Mouse (Mus musculus): ENCODE results near the gene Smarcd1. TPM values are rescaled to one million over a fixed set of nuclear protein-coding genes. Genes with fewer than 3 reads are reported as not detected.

The Smarcd1 gene
- polyA plus RNA-seq (2015; fragmentation: Illumina TruSeq; extraction: RNeasy Lipid Tissue Mini Kit (QIAGEN cat#74804); ENCODE audit: low read depth, low replicate concordance): 94.7 TPM

DNA sequence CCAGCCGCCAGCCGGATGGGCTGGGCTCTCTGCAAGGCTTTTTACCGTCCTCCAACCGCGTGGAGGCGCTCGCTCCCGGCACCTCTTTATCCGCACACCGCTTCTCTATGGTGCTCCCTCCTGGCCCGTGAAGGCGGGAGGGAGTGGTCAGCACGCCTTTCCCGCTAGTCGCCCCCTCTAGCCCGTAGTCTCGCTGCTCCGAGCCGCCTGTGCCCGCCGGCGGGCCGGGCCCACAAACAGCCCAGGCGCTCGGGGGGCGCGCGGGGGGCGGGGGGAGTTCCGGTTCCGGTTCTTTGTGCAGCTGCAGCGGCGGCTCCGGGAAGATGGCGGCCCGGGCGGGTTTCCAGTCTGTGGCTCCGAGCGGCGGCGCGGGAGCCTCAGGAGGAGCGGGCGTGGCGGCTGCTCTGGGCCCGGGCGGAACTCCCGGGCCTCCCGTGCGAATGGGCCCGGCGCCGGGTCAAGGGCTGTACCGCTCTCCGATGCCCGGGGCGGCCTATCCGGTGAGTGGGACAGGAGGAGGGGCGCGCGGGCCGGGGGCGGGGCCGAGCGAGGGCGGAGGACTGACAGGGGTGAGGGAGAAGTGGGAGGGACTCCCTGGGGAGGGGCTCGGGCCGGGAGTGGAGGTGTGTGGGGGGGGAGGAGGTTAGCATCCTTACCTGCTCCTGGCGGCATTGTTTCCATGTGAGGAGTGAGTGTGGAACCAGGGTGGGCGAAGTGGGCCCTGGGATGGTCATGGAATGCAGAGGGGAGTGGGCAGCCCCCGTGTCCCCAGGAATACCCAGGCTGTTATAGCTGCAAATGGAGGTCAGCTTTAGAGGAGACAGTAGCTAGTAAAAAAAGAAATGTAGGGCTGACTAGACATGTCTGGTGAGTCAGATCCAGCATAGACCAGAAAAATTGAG is at the start of gene Smarcd1:
Smarcd1 (plus strand) TSS at position 131 of the 902 bp plus-strand sequence.

DNA sequence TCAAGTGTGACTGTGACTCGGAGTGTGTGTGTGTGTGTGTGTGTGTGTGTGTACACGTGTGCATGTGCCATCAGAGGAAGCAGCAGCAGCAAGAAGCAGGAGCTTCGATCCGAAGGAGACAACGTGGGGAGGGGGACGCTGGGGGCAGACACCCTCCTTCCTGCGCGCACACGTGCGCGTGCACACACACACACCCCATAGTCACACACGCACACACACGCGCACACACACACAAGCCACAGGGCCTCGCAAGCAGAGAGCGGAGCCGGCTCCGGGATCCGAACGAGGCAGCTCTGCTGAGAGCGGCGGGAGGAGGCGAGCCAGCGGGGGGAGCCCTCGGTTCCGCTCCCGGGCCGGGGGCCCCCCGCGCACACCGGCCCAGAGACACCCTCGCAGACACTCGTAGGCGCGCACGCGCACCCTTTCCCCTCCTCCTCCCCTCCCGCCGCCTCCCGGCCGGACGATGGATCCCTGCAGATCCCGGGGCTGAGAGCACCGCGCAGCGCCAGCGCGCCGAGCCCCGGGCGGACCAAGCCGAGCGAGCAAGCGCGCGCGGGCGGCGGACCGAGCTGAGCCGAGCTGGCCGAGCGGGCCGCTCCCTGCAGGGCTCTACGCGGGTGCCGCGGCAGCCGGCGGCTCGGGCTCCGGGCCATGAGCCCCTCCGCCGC is 31.6 kb upstream of the Smarcd1 start, which contains the start of gene Asic1:
Asic1 (plus strand) TSS at position 215 of the 668 bp plus-strand sequence.

DNA sequence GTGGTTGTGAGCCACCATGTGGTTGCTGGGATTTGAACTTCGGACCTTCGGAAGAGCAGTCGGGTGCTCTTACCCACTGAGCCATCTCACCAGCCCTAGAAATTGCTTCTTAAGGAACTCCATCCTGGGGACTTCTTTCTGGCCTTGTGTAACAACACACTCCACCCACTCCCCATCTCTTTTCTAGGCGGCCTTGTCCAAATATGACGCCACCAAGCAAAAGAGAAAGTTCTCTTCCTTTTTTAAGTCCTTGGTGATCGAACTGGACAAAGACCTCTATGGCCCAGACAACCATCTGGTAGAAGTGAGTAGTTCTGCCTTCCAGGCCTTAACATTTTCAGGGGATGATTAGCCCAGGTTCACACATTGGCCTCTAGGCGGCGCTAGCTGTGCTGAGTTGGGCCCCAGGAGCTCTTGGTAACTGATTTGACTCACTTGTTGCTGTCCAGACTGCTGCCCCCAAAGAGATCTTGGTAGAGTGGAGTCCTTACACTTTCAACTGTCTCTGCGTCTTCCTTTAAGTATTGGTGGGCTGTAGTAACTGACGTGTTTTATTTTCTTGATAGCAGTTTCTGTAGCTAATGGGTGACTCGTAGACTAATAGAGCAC is 3.6 kb downstream of the Smarcd1 start, which contains the start of gene Gm17349:
Gm17349 (minus strand) TSS at position 51 of the 609 bp plus-strand sequence.

DNA sequence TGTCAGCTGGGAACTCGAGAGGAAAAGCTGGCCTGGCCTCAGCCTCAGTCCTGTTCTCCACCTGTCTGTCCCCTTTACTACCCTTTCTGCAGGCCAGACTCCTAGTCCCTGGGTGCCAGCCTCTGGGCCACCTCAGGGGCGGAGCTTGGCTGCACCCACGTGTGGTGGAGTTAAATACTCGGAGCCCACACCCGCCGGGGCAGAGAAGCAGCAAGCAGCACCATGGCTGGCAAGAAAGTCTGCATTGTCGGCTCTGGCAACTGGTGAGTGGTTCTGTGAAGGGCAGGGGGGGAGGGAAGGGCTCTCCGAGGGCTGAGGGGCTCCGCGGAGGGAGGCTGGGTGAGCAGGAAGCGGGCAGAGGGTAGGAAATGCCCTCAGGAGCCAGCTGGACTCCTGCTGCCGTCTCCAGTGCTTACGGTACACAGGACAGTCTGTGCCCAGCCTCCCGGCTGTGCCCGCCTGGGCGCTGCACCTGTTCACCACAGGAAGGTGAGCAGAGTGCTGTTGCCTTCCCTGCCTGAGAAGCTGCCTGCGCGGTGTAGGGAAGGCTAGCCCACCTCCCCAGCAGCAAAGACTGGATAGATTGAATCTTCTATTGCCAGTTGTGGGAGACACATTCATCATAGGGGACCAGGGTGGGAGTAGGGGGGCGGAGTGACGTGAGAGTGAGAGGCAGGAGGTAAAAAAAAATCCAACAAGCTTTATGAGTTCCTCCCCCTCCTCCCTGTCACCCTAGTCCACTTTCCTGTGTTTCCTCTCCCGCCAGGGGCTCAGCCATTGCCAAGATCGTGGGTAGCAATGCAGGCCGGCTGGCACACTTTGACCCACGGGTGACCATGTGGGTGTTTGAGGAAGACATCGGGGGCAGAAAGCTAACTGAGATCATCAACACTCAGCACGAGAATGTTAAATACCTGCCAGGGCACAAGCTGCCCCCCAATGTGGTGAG is 15.7 kb downstream of the Smarcd1 start, which contains the start of gene Gpd1:
Gpd1 (plus strand) TSS at position 130 of the 949 bp plus-strand sequence.

DNA sequence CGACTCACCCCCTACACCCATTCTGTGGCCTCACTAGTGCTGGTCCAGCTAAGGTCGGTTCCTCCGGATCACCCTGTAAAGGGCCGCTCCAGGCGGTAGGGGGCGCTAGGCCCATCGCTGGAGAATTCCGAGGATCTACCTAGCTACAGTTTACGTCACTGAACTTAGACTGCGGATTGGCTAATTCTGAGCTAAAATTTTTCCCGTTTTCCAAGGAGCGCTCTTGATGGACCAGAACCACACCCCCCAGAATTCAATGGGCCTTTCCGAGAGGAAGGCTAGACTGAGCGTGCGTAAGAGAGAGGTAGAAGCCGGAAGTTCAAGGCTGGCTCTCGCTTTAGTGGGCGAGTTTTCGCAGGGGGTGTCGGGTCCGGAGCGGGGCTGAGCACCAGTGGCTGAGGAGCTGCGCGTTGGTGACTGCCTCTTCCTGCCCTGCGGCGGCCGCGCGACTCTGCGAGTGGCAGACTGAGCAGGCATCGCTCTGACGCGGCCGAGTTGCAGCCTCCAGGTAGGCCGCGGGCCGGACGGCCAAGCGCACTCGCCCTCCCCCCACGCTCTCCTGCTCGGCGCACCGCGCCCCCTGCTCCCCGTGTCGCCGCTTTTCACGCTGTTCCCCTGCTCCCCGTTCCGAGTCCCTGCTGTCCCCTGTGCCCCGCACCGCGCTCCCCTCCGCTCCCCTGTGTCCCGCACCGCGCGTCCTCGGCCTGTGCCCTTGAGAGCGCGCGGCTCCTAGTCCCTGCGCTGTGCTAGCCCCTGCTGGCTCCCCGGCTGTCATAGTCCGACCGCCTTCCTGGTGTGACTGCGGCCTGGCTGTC is 23.6 kb downstream of the Smarcd1 start, which contains the start of gene Cox14:
Cox14 (plus strand) TSS at position 278 of the 815 bp plus-strand sequence.

Other genes with a start within 250 kb of the Smarcd1 start
- gene Nckap5l, start 244.4 kb upstream of the Smarcd1 start, polyA plus RNA-seq (2015; fragmentation: Illumina TruSeq; extraction: RNeasy Lipid Tissue Mini Kit (QIAGEN cat#74804); ENCODE audit: low read depth, low replicate concordance): 8.1 TPM
- 6.5 TPM for gene Bcdin3d, start 227.4 kb upstream of the Smarcd1 start, polyA plus RNA-seq (2015; fragmentation: Illumina TruSeq; extraction: RNeasy Lipid Tissue Mini Kit (QIAGEN cat#74804); ENCODE audit: low read depth, low replicate concordance)
- gene Faim2, start 174.0 kb upstream of the Smarcd1 start, polyA plus RNA-seq (2015; fragmentation: Illumina TruSeq; extraction: RNeasy Lipid Tissue Mini Kit (QIAGEN cat#74804); ENCODE audit: low read depth, low replicate concordance): 375 TPM
- not detected for gene Aqp2, start 123.1 kb upstream of the Smarcd1 start, polyA plus RNA-seq (2015; fragmentation: Illumina TruSeq; extraction: RNeasy Lipid Tissue Mini Kit (QIAGEN cat#74804); ENCODE audit: low read depth, low replicate concordance)
- gene Aqp5, start 111.3 kb upstream of the Smarcd1 start, polyA plus RNA-seq (2015; fragmentation: Illumina TruSeq; extraction: RNeasy Lipid Tissue Mini Kit (QIAGEN cat#74804); ENCODE audit: low read depth, low replicate concordance): 0.62 TPM
- not detected for gene Aqp6, start 100.7 kb upstream of the Smarcd1 start, polyA plus RNA-seq (2015; fragmentation: Illumina TruSeq; extraction: RNeasy Lipid Tissue Mini Kit (QIAGEN cat#74804); ENCODE audit: low read depth, low replicate concordance)
- 12.5 TPM for gene Racgap1, start 50.5 kb upstream of the Smarcd1 start, polyA plus RNA-seq (2015; fragmentation: Illumina TruSeq; extraction: RNeasy Lipid Tissue Mini Kit (QIAGEN cat#74804); ENCODE audit: low read depth, low replicate concordance)
- gene Asic1, start 31.8 kb upstream of the Smarcd1 start, polyA plus RNA-seq (2015; fragmentation: Illumina TruSeq; extraction: RNeasy Lipid Tissue Mini Kit (QIAGEN cat#74804); ENCODE audit: low read depth, low replicate concordance): 47.8 TPM
- gene Gm17349, start 3.4 kb downstream of the Smarcd1 start, polyA plus RNA-seq (2015; fragmentation: Illumina TruSeq; extraction: RNeasy Lipid Tissue Mini Kit (QIAGEN cat#74804); ENCODE audit: low read depth, low replicate concordance): not detected
- 83.4 TPM for gene Gpd1, start 15.4 kb downstream of the Smarcd1 start, polyA plus RNA-seq (2015; fragmentation: Illumina TruSeq; extraction: RNeasy Lipid Tissue Mini Kit (QIAGEN cat#74804); ENCODE audit: low read depth, low replicate concordance)
- gene Cox14, start 23.5 kb downstream of the Smarcd1 start, polyA plus RNA-seq (2015; fragmentation: Illumina TruSeq; extraction: RNeasy Lipid Tissue Mini Kit (QIAGEN cat#74804); ENCODE audit: low read depth, low replicate concordance): 204 TPM
- 39.3 TPM for gene Cers5, start 70.8 kb downstream of the Smarcd1 start, polyA plus RNA-seq (2015; fragmentation: Illumina TruSeq; extraction: RNeasy Lipid Tissue Mini Kit (QIAGEN cat#74804); ENCODE audit: low read depth, low replicate concordance)
- gene Lima1, start 173.3 kb downstream of the Smarcd1 start, polyA plus RNA-seq (2015; fragmentation: Illumina TruSeq; extraction: RNeasy Lipid Tissue Mini Kit (QIAGEN cat#74804); ENCODE audit: low read depth, low replicate concordance): 8.2 TPM

Data from brain, adult 10 weeks (tissue).